Mouse (Mus musculus) liver, adult 2 months (tissue): Measurements from ENCODE around the gene Cplx2.

Source experiments
- CTCF ChIP-seq: fragments of 200-500 bp; IDR thresholded peaks from 2 replicates; pipeline ENCODE4 v1.5.1; 2011; ENCODE audit warnings: low read depth, low read length, control low read depth
- POLR2A ChIP-seq: fragments of 200-500 bp; IDR thresholded peaks from 2 replicates; pipeline ENCODE4 v1.6.1; 2011; ENCODE audit warnings: low read length, control low read depth; ENCODE audit not compliant: insufficient read depth; ENCODE audit errors: extremely low read depth

DNA sequence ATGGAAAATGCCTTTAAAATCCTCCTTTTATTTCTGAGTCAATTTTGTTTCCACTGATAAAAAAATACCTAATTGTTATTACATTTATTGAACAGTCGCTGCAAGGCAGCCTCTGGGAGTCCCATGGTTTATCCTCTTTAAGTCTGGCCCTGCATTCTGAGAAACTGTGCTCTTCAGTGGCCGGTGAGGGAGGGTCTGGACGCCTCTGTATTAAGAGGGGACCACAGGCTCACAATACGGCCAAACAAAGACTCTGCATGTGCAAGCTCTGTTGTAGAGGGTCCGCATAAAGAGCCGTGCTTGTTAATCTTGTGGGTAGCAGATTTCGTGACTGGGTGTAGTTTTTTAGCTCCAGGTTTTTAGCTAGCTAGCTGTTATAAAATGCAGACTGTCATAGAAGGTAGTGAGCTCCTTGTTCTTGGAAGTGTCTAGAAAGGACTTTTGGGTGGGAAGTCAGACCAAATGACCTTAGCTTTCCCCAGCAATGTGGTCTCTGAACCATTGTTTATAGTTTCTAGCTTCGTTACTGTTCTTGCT, 42.1 kb upstream of the Cplx2 start:
- TF ChIP-seq POLR2A: no peak
- no peak for TF ChIP-seq CTCF
